Mouse (Mus musculus): ENCODE measurements at regions not wholly inside any gene's neighbourhood (a gene's known extent, or its start where the extent isn't known, plus 50 kb on each side); places are given as distances from the start of the nearest gene placed in this dataset.

DNA sequence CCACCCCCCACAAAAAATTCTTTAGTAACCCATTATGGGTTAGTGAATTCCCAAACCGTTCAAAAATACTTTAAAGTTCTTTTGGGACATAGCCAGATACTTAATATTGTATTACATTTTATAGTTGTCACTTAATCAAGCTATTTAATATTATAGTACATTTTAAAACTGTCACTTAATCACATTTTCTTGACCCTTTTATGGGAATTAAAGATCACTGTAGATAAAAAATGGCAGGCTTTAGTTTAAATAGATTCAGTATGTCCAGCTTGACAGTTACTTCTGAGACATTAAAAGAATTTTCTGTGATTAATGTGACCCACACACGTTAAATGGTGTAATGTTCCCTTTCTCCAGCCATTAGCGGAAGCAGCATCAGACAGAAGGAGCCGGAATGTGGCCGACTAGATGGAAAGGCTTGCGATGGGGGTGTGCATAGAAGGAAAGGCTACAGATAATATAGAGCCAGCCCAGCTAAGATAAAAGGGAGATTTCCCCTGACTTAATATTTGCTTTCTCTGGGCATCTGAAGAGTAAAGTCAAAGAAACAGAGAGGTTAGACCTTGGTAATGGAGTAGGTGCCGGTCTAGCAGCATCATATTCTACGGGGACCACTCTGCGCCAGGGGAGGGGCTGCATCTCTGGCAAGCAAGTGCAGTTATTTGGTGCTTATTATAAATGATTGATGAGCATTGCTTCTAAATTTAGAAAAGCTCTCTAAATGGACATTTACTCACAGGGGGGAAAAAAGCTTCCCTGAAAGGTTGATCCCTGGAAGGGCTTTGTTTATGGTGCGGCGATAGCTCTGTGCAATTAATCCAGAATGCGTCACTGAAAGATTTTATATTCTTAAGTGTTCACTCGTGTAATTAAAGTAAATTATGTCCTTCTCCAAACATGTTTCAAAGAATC is 331.8 kb upstream of the Meis1 start:
- DNase-seq (ENCODE audit: low spot score in 2 of 2), result no peak

GRCm38 (mm10) chr11:19351243-19351787 is 332.5 kb upstream of the Meis1 start:
- no peak for DNase-seq (ENCODE audit: low spot score in 2 of 2)

- DNase-seq (ENCODE audit: low spot score in 2 of 2), result no peak
Observed at GRCm38 (mm10) chr11:19353706-19354105, 334.9 kb upstream of the Meis1 start.

DNA sequence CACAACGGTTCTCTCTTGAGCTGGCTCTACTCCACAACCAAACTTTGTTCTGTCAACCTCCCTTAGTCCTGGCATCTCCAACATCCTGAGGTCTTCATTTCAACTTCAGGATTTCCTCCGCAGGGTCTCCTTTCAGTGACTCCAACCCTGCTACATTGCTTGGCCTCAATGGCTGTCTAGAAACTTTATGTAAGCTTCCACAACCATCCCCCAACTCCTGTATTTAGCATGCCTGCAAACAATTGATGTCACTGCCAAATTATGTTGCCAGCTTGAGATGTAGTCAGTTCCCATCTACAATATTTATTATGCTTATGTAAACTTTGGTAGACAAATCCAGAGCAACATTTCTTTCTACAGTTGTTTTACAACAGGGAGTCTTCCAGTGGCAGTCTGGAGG is 336.4 kb upstream of the Meis1 start:
- DNase-seq (ENCODE audit: low spot score in 2 of 2), result no peak

GRCm38 (mm10) chr11:19356151-19356550 is 337.4 kb upstream of the Meis1 start:
- no peak for DNase-seq (ENCODE audit: low spot score in 2 of 2)

- no peak for DNase-seq (ENCODE audit: low spot score in 2 of 2)
Observed at GRCm38 (mm10) chr11:19369152-19369551, 350.4 kb upstream of the Meis1 start.

GRCm38 (mm10) chr11:19373476-19373875 is 354.7 kb upstream of the Meis1 start:
- DNase-seq (ENCODE audit: low spot score in 2 of 2), result no peak

- no peak for DNase-seq (ENCODE audit: low spot score in 2 of 2)
Observed at GRCm38 (mm10) chr11:19380935-19381334, 362.1 kb upstream of the Meis1 start.

DNA sequence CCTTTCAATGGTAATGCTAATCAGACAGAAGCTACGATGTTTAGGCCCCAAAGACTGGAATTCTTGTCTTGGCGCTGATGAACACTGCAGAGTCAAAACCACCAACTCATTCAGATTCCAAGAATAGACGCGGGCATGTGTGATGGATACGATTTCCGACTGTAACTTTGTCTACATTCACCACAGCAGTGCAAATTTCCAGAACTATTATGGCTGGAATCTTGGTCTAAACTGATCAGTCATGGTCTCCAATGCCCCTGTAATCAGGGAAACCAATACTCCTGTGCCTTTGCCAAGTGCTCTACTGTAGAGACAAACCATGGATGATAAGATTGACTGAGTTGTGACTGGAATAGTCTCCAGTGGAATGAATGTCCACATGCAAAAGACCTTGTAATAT is 370.4 kb upstream of the Meis1 start:
- no peak for DNase-seq (ENCODE audit: low spot score in 2 of 2)

GRCm38 (mm10) chr11:19392190-19392589 is 373.4 kb upstream of the Meis1 start:
- DNase-seq (ENCODE audit: low spot score in 2 of 2), result no peak

DNA sequence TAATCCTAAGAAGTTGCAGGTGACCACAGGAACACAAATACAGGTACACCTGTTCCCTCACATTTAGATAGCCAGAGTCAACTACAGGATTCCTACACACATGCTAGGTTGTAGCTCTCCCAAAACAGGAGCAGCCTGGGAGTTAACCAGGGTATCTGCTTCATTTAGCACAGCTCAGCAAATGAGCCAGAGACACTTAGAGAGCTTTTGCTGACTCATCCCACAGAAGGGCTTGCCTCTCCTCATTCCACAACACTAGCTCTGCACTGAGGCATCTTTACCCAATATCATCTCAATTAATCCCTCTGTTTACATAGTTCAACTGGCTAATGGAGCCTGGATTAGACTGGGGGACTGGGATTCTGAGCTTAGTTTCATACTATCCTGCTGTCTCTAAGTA is 375.6 kb upstream of the Meis1 start:
- DNase-seq (ENCODE audit: low spot score in 2 of 2), result no peak

GRCm38 (mm10) chr11:19400396-19400795 is 381.6 kb upstream of the Meis1 start:
- DNase-seq (ENCODE audit: low spot score in 2 of 2), result no peak

DNA sequence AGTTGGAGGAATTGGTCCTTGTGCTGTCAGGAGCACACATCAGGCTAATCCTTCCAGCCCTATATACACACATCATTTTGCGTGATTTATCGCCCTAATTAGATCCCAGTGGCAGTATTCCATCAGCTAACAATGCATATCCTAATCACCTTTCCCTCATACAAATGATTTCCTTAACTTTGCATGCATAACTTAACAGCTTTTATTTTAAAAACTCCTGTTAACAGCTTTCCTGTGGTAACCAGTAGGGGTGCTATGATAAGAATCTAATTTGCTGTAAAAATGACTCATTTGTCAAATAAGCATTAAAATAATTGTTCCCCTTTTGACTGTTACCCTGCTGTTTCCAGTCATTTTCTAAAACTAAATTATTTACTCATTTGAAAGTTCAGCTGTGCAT is 401.4 kb upstream of the Meis1 start:
- DNase-seq (ENCODE audit: low spot score in 2 of 2), result no peak

GRCm38 (mm10) chr11:19423268-19423667 is 404.5 kb upstream of the Meis1 start:
- DNase-seq (ENCODE audit: low spot score in 2 of 2), result no peak

DNA sequence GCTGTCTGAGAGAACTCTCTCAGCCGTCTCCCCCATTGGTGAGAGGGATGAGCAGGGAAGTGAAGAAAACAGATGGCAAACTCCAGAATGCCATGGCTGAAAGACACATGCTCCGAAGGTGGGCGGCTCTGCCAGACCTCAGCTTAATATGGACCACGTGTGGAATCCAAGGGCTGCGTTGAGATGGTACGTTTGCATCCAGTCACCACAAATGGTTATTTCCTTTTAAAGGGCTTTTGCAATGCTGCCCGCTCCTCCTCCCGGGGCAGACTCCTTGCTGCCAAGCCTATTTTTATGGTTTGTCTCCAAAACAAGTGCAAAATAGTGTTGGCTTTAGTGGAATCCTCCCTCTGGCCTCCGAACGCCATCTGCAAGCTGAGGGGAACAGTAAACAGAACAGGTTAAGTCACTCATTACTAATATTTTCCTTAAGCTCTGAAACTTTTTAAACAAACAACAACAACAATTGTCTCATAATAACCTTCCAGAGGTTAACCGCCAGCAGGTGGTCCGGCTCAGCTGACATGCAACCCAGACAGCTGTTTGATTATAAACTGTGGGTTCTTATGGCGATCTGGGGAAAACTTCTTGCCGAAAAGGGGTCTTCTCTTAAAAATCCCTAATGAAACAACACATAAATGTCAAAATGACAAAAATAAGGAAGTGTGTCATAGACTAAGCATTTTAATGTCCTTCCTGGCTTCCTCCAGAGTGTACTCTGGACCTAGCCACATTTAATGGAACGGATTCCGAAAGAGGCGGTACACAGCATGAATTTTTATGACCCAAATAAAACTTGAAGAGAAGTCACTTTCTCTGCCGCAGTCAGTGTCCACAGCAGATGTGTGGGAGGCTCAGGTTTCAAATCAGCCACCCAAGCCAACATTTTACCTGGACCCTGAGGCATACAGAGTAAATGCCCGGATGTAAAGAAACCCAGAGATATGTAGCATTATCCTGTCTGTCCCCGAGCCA is 405.3 kb upstream of the Meis1 start:
- peak in 1 of 2 experiments; percentile 24 for DNase-seq (ENCODE audit: low spot score in 2 of 2)

DNA sequence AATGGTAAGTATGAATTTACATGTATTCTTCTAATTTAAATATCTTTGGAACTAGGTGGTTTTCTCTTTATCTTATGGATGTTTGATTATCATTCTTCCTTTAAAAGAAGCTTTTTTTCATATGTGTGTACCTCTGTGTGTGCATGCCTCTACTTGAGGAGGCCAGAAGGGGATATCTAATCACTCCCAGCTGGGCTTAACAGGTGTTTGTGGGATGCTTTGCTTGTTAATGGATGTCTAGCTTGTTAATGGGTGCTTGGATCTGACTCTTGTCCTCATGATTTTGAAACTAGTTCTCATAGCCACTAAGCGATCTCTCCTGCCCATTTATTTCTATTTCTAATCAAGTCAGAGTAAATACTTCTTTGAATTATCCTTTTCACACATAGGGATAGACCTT is 408.8 kb upstream of the Meis1 start:
- DNase-seq (ENCODE audit: low spot score in 2 of 2), result no peak

- DNase-seq (ENCODE audit: low spot score in 2 of 2), result no peak
Observed at GRCm38 (mm10) chr11:19433680-19434619, 415.2 kb upstream of the Meis1 start.

DNA sequence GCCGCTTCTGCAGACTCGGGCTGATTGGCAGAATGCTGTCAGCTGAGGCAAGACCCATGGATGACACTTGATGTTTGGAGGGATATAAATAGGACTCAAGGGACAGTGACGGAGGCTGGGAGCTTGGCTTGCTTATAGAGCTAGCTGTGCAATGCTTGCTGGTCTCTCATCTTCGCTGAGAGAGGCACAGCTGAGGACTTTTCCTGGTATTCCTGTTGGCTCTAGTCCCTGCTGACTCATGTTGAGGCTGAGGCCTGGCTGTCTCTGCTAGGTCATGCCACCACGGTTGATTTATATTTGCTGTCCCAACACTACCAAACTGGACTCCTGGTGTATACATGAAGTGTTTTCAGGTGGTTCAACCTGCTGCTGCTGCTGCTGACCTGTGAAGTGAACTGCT is 419.6 kb upstream of the Meis1 start:
- peak in 1 of 2 experiments; percentile 9 for DNase-seq (ENCODE audit: low spot score in 2 of 2)

DNA sequence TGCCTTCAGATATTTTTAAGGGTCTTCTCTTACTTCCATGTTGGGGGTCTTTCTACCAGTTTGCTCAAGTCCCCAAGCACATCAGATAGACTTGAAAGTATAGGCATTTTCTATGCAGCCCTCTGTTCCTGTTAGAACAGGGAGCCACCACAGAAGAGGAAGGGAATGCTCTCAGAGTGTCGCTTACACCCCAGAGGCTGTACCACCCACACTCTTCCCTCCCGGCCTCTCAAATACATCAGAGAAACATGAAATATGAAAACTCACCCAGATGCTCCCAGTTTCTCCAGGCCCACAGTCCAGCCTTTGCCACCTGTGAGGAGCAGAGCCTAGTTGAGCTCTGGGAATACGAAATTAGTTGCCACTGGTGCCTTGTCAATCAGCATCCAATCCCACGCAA is 423.2 kb upstream of the Meis1 start:
- no peak for DNase-seq (ENCODE audit: low spot score in 2 of 2)

- DNase-seq (ENCODE audit: low spot score in 2 of 2), result no peak
Observed at GRCm38 (mm10) chr11:19455391-19456290, 436.9 kb upstream of the Meis1 start.

Measured in gastrocnemius, adult 8-10 months (tissue).